Mouse (Mus musculus): ENCODE measurements around the gene Iscu.

Iscu gene

GRCm38 (mm10) chr5:113772450-113772895 is at the start of gene Iscu, which contains the start of gene Sart3:
Gene Iscu, plus strand, starts transcription at chr5:113772748.
Gene Sart3, minus strand, starts transcription at chr5:113772510.
- peak; percentile 91 to 93 for DNase-seq (ENCODE audit: low spot score in 2 of 2)

- peak in 1 of 2 experiments; percentile 80 for DNase-seq (ENCODE audit: low spot score in 2 of 2)
Observed at GRCm38 (mm10) chr5:113723567-113724237, 48.8 kb upstream of the Iscu start.

- DNase-seq (ENCODE audit: low spot score in 2 of 2), result peak; percentile 91 to 93
Observed at GRCm38 (mm10) chr5:113724446-113724845, 48.1 kb upstream of the Iscu start, which contains the start of gene 1700069L16Rik. Gene 1700069L16Rik, minus strand, starts transcription at chr5:113724772.

GRCm38 (mm10) chr5:113725417-113725816 is 47.1 kb upstream of the Iscu start:
- no peak for DNase-seq (ENCODE audit: low spot score in 2 of 2)

GRCm38 (mm10) chr5:113726618-113727017 is 45.9 kb upstream of the Iscu start:
- DNase-seq (ENCODE audit: low spot score in 2 of 2), result no peak

GRCm38 (mm10) chr5:113727238-113727637 is 45.3 kb upstream of the Iscu start:
- DNase-seq (ENCODE audit: low spot score in 2 of 2), result no peak

- DNase-seq (ENCODE audit: low spot score in 2 of 2), result peak in 1 of 2 experiments; percentile 43
Observed at GRCm38 (mm10) chr5:113728011-113728410, 44.5 kb upstream of the Iscu start.

GRCm38 (mm10) chr5:113728691-113729090 is 43.9 kb upstream of the Iscu start:
- no peak for DNase-seq (ENCODE audit: low spot score in 2 of 2)

GRCm38 (mm10) chr5:113730641-113731121 is 41.9 kb upstream of the Iscu start:
- no peak for DNase-seq (ENCODE audit: low spot score in 2 of 2)

- no peak for DNase-seq (ENCODE audit: low spot score in 2 of 2)
Observed at GRCm38 (mm10) chr5:113731174-113731573, 41.4 kb upstream of the Iscu start.

GRCm38 (mm10) chr5:113732182-113732581 is 40.4 kb upstream of the Iscu start:
- peak in 1 of 2 experiments; percentile 70 for DNase-seq (ENCODE audit: low spot score in 2 of 2)

GRCm38 (mm10) chr5:113734376-113734775 is 38.2 kb upstream of the Iscu start:
- DNase-seq (ENCODE audit: low spot score in 2 of 2), result no peak

- no peak for DNase-seq (ENCODE audit: low spot score in 2 of 2)
Observed at GRCm38 (mm10) chr5:113735023-113735344, 37.6 kb upstream of the Iscu start.

- DNase-seq (ENCODE audit: low spot score in 2 of 2), result peak; percentile 76 to 93
Observed at GRCm38 (mm10) chr5:113735345-113736112, 37.0 kb upstream of the Iscu start, which contains the start of gene Ficd. Gene Ficd, plus strand, starts transcription at chr5:113735803.

GRCm38 (mm10) chr5:113736113-113736502 is 36.4 kb upstream of the Iscu start:
- no peak for DNase-seq (ENCODE audit: low spot score in 2 of 2)

GRCm38 (mm10) chr5:113736522-113737164 is 35.9 kb upstream of the Iscu start:
- DNase-seq (ENCODE audit: low spot score in 2 of 2), result no peak

- no peak for DNase-seq (ENCODE audit: low spot score in 2 of 2)
Observed at GRCm38 (mm10) chr5:113737607-113738237, 34.8 kb upstream of the Iscu start.

- no peak for DNase-seq (ENCODE audit: low spot score in 2 of 2)
Observed at GRCm38 (mm10) chr5:113747629-113748028, 24.9 kb upstream of the Iscu start.

GRCm38 (mm10) chr5:113748556-113749331 is 23.8 kb upstream of the Iscu start:
- DNase-seq (ENCODE audit: low spot score in 2 of 2), result no peak

GRCm38 (mm10) chr5:113751521-113752157 is 20.9 kb upstream of the Iscu start:
- no peak for DNase-seq (ENCODE audit: low spot score in 2 of 2)
